Mouse (Mus musculus): ENCODE results near the gene C2cd6. TPM values are rescaled to one million over a fixed set of nuclear protein-coding genes. Genes with fewer than 3 reads are reported as not detected.
A peak's percentile ranks its signal among the peaks of the same experiment; 100 is the strongest.

C2cd6 gene
- total and polyA plus RNA-seq, 3 experiments, result not detected

DNA sequence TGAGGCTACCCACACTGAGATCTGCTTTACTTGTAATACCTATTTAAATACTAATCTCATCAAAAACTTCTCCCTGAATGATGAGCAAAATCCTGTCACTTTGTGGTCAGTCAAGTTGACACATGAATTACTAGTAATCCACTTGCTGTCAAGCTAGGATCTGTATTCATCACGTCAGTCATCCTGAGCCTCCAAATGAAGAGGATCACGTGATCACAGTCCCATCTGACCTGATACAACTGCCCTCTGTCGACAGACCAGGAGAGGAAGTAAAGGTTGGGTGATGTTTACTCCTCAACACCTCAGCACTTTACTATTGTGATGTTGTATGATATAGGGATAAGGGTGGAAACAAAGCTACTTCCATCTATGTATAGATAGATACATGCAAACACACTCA lies 31.0 kb downstream of the C2cd6 start:
- Histone ChIP-seq H3K36me3 (ENCODE audit: control insufficient read depth in 1 of 2, insufficient read depth in 2 of 2, low read length in 2 of 2) (no peaks in the 10 kb centered on the region), H3K4me1 (ENCODE audit: control insufficient read depth in 1 of 2, insufficient read depth in 2 of 2, low read length in 2 of 2) (no peaks in the 10 kb centered on the region), H3K27me3 (ENCODE audit: control insufficient read depth in 1 of 2, insufficient read depth in 2 of 2, low read length in 2 of 2) (peaks cover 2 to 3% of the 10 kb centered on the region in 2 experiments), H3K9me3 (replicated peaks; ENCODE audit: insufficient read depth, low read length) (no peaks in the 10 kb centered on the region), H3K9ac (ENCODE audit: control insufficient read depth, low read depth, low read length, poor library complexity, severe bottlenecking) (no peak overlapping the region), H3K79me2 (ENCODE audit: control insufficient read depth, insufficient read depth, low read length, poor library complexity) (no peaks in the 10 kb centered on the region), H3K4me3 (ENCODE audit: control insufficient read depth in 1 of 2, insufficient read depth in 1 of 2, low read depth in 2 of 2, low read length in 2 of 2) (no peak overlapping the region), H3K27ac (ENCODE audit: control insufficient read depth, low read depth, low read length) (no peak overlapping the region)
- TF ChIP-seq UBTF (IDR thresholded peaks at IDR 0.05; ENCODE audit: borderline replicate concordance, insufficient read depth, low read depth, low read length) (no peak), JUND (IDR thresholded peaks at IDR 0.05; ENCODE audit: low read depth, low read length) (no peak), GATA1 (IDR thresholded peaks at IDR 0.05; ENCODE audit: low read depth, low read length) (no peak), ZKSCAN1 (IDR thresholded peaks at IDR 0.05; ENCODE audit: low read depth, low read length) (no peak), USF2 (IDR thresholded peaks at IDR 0.05; ENCODE audit: borderline replicate concordance in 1 of 2, insufficient read depth in 1 of 2, low read depth in 1 of 2, low read length in 2 of 2) (peak in 1 of 2 experiments; percentile 48; a peak in 1 of 4 replicates), ELF1 (IDR thresholded peaks at IDR 0.05; ENCODE audit: low read depth, low read length) (no peak), HCFC1 (IDR thresholded peaks at IDR 0.05; ENCODE audit: low read depth, low read length) (no peak), USF1 (IDR thresholded peaks at IDR 0.05; ENCODE audit: low read depth, low read length) (peak; percentile 86), TAL1 (IDR thresholded peaks at IDR 0.05; ENCODE audit: low read length) (no peak), MEF2A (IDR thresholded peaks at IDR 0.05; ENCODE audit: extremely low read depth, insufficient replicate concordance, low read depth, low read length, poor library complexity, severe bottlenecking) (no peak), CTCF (IDR thresholded peaks at IDR 0.05 in 2 of 3, conservative IDR thresholded peaks at IDR 0.05 in 1 of 3; ENCODE audit: control insufficient read depth in 1 of 3, insufficient read depth in 1 of 3, low read depth in 2 of 3, low read length in 3 of 3, poor library complexity in 1 of 3, severe bottlenecking in 1 of 3) (peak in 1 of 3 experiments; percentile 10; a peak in 1 of 6 replicates), TBP (IDR thresholded peaks at IDR 0.05; ENCODE audit: low read depth, low read length) (no peak), SMC3 (IDR thresholded peaks at IDR 0.05; ENCODE audit: low read depth, low read length) (peak; percentile 21; the same call in 1 of the 2 replicates), ZC3H11A (IDR thresholded peaks at IDR 0.05; ENCODE audit: low read depth, low read length) (no peak), KAT2A (conservative IDR thresholded peaks at IDR 0.05; ENCODE audit: low read depth, low read length) (no peak)
- DNase-seq (ENCODE audit: low read depth, low spot score), result no peak

DNA sequence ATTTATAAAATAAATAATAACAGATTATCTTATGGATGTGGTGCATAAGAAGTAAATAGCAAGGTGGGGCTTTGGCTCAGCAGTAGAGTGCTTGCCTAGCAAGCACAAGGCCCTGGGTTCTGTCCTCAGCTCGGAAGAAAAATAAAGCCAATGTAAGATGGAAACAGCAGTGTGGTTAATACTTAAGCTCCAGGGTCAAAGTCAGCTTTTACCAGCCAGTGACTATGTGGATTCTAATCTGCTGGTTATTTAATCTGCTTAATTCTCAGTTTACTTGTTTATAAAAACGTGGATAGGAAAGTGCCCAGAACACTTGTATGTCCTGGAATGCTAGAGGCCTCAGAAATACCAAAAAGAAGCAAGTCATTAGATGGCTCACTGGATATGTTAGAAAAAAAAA lies 37.7 kb downstream of the C2cd6 start:
- no peak overlapping the region for H3K9ac ChIP-seq (ENCODE audit: control insufficient read depth, low read depth, low read length, poor library complexity, severe bottlenecking)
- H3K36me3 ChIP-seq (ENCODE audit: control insufficient read depth in 1 of 2, insufficient read depth in 2 of 2, low read length in 2 of 2), result no peaks in the 10 kb centered on the region
- H3K9me3 ChIP-seq (replicated peaks; ENCODE audit: insufficient read depth, low read length), result no peaks in the 10 kb centered on the region
- TF ChIP-seq NELFE (IDR thresholded peaks at IDR 0.05; ENCODE audit: low read depth, low read length), result no peak
- TF ChIP-seq ZMIZ1 (IDR thresholded peaks at IDR 0.05; ENCODE audit: low read depth, low read length), result no peak
- no peak for TF ChIP-seq GABPA (IDR thresholded peaks at IDR 0.05; ENCODE audit: low read depth, low read length)
- TF ChIP-seq USF2 (IDR thresholded peaks at IDR 0.05; ENCODE audit: borderline replicate concordance in 1 of 2, insufficient read depth in 1 of 2, low read depth in 1 of 2, low read length in 2 of 2), result no peak
- no peak for TF ChIP-seq CHD2 (IDR thresholded peaks at IDR 0.05; ENCODE audit: low read length)
- TF ChIP-seq RAD21 (IDR thresholded peaks at IDR 0.05; ENCODE audit: low read depth, low read length), result no peak
- no peak for TF ChIP-seq MAFK (IDR thresholded peaks at IDR 0.05; ENCODE audit: borderline replicate concordance, low read depth, low read length)
- TF ChIP-seq GATA1 (IDR thresholded peaks at IDR 0.05; ENCODE audit: low read depth, low read length), result no peak
- no peak for TF ChIP-seq ZKSCAN1 (IDR thresholded peaks at IDR 0.05; ENCODE audit: low read depth, low read length)
- no peak for TF ChIP-seq POLR2A (IDR thresholded peaks at IDR 0.05; ENCODE audit: control insufficient read depth in 1 of 2, insufficient read depth in 1 of 2, low read depth in 1 of 2, low read length in 2 of 2, poor library complexity in 1 of 2)
- DNase-seq (ENCODE audit: low read depth, low spot score), result no peak
- H3K27me3 ChIP-seq (ENCODE audit: control insufficient read depth in 1 of 2, insufficient read depth in 2 of 2, low read length in 2 of 2), result peaks cover 4 to 9% of the 10 kb centered on the region in 2 experiments
- H3K4me3 ChIP-seq (ENCODE audit: control insufficient read depth in 1 of 2, insufficient read depth in 1 of 2, low read depth in 2 of 2, low read length in 2 of 2), result no peak overlapping the region
- no peak overlapping the region for H3K27ac ChIP-seq (ENCODE audit: control insufficient read depth, low read depth, low read length)
- no peaks in the 10 kb centered on the region for H3K79me2 ChIP-seq (ENCODE audit: control insufficient read depth, insufficient read depth, low read length, poor library complexity)
- H3K4me1 ChIP-seq (ENCODE audit: control insufficient read depth in 1 of 2, insufficient read depth in 2 of 2, low read length in 2 of 2), result no peaks in the 10 kb centered on the region

All from MEL (cell line).